Mouse (Mus musculus) lung, postnatal 36 days (tissue): Measurements from ENCODE around the gene Olfr38.

Experiments
- DNase-seq: peaks from one replicate; pipeline ENCODE4 v3.0.0; 2022; ENCODE audit warnings: mixed read lengths

Gene Olfr38

DNA sequence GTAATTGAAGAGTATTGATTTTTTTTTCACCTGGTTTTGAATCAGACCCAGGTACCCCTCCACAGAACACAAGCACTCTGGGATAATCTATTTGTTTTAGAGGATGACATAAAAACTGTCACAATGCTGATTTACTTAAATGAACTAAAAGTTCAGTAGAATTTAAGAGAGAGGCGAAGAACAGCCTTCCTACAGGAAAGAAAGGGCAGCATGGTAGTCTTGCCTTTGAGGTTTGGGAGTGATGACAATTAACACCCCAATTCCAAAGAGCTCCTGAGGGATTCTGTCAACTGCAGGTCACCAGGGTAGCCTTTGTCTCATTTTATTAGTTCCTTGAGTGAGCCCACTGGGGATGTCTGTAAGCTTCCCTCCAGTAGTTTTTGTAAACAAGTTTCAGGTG, at the start of gene Olfr38:
Olfr38 (plus strand) TSS at position 301 of the 400 bp plus-strand sequence.
- DNase-seq = no peak

GRCm38 (mm10) chr6:42709291-42710211, 46.7 kb upstream of the Olfr38 start, which contains the start of gene Tcaf1:
Gene Tcaf1, minus strand, starts transcription at chr6:42710088.
- DNase-seq = peak; percentile 79

GRCm38 (mm10) chr6:42714668-42715067, 41.5 kb upstream of the Olfr38 start:
- DNase-seq = no peak

- DNase-seq = no peak
Measured at GRCm38 (mm10) chr6:42717973-42718372, 38.2 kb upstream of the Olfr38 start.

- no peak for DNase-seq
Measured at GRCm38 (mm10) chr6:42739071-42739470, 17.1 kb upstream of the Olfr38 start, which contains the start of gene Olfr453. Gene Olfr453, plus strand, starts transcription at chr6:42739371.

- DNase-seq = no peak
Measured at GRCm38 (mm10) chr6:42742303-42742702, 13.9 kb upstream of the Olfr38 start.

DNA sequence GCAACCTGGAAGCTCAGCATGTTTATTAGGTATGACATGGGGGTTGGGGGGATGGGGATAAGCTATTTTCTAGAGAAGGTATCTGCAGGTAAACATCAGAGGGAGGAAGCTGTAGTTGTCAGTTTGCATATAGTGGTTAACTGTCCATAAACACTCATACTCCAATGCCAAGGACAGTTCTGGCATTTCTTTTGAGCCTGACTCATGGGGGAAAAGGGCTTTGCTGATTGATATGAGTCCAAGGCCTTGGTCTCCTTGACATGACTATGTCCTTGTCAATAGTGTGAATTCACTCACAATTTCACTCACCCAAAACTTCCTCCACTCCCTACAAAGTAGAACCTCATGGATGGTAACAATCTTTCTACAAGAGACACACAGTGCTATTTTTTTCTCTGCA, 8.4 kb upstream of the Olfr38 start:
- no peak for DNase-seq

GRCm38 (mm10) chr6:42777066-42777465, 20.9 kb downstream of the Olfr38 start:
- no peak for DNase-seq

DNA sequence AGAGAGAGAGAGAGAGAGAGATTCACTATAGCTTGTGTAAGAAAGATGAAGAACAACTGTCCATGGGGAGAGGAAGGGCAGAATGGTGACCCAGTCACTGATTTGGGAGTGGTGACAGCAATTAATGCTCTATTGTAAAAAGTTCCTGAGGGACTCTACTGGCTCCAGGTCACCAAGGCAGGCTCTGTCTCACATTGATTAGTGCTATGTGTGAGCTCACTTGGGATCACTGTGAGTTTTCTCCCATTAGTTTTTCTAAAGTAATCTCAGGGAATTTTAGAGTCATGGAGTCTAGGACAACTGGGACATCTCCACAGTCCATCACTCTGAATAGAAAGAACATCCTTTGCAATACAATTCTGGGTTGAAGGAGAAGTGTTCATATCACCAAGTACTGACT, 28.6 kb downstream of the Olfr38 start, which contains the start of gene Olfr452:
Olfr452 (plus strand) TSS at position 301 of the 400 bp plus-strand sequence.
- DNase-seq = no peak

DNA sequence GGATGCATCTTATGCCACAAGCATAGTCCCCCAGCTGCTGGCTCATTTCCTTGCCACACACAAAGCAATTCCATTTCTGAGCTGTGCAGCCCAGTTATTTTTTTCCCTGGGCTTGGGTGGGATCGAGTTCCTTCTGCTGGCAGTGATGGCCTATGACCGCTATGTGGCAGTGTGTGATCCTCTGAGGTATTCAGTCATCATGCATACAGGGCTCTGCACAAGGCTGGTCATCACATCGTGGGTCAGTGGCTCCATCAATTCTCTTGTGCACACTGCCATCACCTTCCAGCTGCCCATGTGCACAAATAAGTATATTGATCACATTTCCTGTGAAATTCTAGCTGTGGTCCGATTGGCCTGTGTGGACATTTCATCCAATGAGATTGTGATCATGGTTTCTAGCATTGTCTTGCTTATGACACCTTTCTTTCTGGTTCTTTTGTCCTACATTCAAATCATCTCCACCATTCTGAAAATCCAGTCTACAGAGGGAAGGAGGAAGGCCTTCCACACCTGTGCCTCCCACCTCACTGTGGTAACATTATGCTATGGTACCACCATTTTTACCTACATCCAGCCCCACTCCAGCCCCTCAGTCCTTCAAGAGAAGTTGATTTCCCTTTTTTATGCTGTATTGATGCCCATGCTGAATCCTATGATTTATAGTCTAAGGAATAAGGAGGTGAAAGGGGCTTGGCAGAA, 34.2 kb downstream of the Olfr38 start:
- no peak for DNase-seq

DNA sequence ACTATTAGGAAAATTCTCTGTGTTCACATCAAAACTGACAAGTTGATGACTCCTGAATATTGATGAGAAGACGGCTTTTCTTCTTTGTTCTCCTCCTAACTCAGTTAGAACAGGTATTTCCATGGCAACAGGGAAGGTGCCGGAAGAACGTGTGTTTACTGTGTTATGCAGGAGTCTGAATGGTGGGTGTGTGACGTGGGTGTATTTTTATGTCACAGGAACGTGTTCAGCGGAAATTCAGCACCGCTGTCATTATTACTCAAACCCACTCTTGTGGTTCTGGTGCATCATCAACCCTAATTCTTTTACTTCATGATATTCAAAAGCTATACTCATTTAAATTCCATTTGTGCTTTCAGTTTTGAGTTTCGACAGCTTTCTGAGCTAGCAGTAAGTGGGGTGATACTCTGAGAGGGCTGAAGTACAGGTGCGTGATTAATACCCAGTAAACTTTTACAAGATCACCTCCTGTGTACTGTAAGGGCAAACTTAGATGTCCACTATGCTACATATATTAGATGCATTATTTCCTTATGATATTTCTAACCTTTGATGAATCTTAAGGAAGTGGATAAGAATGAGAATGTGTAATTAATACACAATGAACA, 34.8 kb downstream of the Olfr38 start:
- no peak for DNase-seq

DNA sequence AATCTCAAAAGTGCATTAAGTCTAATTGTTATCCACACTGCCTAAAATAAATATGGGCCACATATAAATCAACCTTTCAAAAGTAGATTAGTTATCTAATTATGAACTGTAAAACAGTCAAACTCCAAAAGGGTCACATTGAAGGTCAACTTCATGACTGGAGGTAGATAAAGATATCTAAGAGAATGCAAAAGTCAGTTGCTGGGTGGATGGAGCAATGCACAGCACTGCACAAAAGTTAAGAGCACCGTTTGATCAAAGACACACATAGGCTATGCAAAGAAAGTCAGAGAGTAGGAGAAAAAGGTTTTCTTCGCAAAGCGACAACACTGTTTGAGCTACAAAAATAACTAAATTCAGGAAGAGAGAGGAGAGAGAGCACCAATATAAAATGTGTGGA, 38.8 kb downstream of the Olfr38 start:
- no peak for DNase-seq

DNA sequence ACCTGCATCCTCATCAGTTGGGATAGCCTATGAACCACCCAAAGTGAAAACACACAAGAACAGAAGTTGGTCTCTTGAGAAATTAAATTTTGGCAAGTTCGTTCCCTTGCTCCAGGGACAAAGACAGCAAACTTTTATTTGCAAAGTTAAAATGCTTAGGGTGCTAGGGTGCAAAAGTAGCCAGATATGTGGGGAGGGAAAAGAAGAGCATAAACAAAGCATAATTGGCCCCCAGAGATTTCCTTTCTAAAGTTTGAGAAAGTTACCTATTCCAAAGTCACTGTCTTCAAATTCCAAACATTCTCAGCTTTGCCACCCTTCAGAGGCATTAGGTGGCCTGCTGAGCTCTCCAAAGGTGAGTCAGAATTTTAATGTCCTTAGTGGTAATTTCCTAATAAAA, 55.4 kb downstream of the Olfr38 start, which contains the start of gene Olfr450:
Olfr450 (plus strand) TSS at position 301 of the 400 bp plus-strand sequence.
- no peak for DNase-seq
